Mouse (Mus musculus) E14TG2a.4 (cell line): ENCODE measurements around the gene Vps13d.

Experiments used
- H3K27me3 ChIP-seq: 2 replicates; pipeline ENCODE4 v1.6.1; 2014; ENCODE audit warnings: low read length, control low read depth; ENCODE audit not compliant: insufficient read depth
- H3K36me3 ChIP-seq: 2 replicates; pipeline ENCODE4 v1.6.1; 2014; ENCODE audit warnings: low read length, control low read depth; ENCODE audit not compliant: insufficient read depth
- H3K4me1 ChIP-seq: replicated peaks from 2 replicates; pipeline ENCODE4 v1.6.1; 2014; ENCODE audit warnings: low read depth, low read length, control low read depth
- H3K4me3 ChIP-seq: replicated peaks from 2 replicates; pipeline ENCODE4 v1.5.1; 2014; ENCODE audit warnings: mild to moderate bottlenecking, low read length
- H3K9me3 ChIP-seq: 2 replicates; pipeline ENCODE4 v1.6.1; 2014; ENCODE audit warnings: low read length, control low read depth
- CTCF ChIP-seq: conservative IDR thresholded peaks from 2 replicates; pipeline ENCODE4 v1.5.1; 2014; ENCODE audit warnings: low read length
- NANOG ChIP-seq: IDR thresholded peaks from 2 replicates; pipeline ENCODE4 v1.6.1; 2014; ENCODE audit warnings: borderline replicate concordance, low read length, mixed read lengths
- POU5F1 ChIP-seq: IDR thresholded peaks from 2 replicates; pipeline ENCODE4 v1.6.1; 2014; ENCODE audit warnings: low read length, borderline replicate concordance

Gene Vps13d

DNA sequence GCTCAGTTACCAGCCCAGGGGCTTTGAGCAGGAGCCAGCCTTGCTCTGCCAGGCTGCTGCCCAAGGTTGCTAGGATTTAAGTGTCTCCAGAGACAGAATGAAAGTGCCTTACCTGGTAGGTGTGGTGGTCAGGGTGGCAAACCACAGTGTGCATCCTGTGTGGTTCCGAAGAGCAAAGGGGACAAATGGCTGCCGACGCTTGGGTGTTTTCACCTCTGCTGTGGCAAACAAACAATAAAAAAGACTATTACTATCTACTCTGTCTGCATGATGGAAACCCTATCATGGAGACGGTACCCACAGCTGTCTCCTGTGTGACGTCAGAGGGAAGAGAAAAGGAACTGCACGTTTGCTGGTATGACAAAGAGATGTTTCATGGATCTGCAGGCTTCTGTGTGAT, 95.0 kb downstream of the Vps13d start:
- Histone ChIP-seq H3K36me3 (peaks cover 83% of the 10 kb centered on the region), H3K4me3 (no peak overlapping the region), H3K4me1 (peaks cover 20% of the 10 kb centered on the region), H3K27me3 (no peaks in the 10 kb centered on the region), H3K9me3 (no peaks in the 10 kb centered on the region)
- TF ChIP-seq NANOG (no peak), CTCF (no peak), POU5F1 (no peak)

DNA sequence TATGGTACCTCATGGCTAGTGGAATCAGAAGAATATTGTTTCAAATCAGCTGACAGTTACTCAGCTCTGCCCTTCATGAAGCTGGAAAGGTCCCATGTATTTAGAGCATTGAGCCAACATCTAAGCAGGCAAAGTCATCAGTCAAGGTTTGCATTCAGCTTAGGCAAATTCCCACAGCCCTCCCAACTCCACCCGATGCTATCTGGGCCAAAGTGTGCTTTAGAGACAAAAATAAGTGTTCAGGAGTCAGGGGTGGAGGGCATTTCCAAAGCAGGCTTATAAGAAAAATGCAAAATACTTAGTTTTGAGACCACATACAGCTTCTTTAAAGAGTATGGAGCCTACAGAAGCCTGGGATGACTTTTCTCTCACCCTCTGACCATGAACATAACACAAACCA, 95.5 kb downstream of the Vps13d start:
- Histone ChIP-seq H3K4me3 (no peak overlapping the region), H3K27me3 (no peaks in the 10 kb centered on the region), H3K36me3 (peaks cover 88% of the 10 kb centered on the region), H3K9me3 (no peaks in the 10 kb centered on the region), H3K4me1 (peaks cover 15% of the 10 kb centered on the region)
- TF ChIP-seq CTCF (no peak), POU5F1 (no peak), NANOG (no peak)

DNA sequence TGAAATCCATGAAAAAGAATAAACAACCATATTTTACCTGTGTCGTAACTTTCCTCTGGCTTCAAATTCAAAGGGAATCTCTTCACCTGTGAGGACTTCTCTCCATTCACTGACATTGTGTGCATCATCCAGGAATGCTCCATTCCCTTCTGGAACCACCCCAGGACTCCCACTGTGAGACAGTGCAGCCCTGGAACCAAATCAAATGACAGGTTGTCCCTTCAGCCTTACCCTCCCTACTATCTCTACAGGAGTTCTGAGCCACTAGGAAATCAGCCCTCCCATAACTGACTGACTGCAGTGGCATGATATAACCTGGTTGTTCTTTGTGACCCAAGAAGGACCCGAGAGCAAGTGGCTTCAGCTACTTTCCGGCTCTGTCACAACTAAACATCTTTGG, 96.8 kb downstream of the Vps13d start:
- TF ChIP-seq CTCF (no peak), POU5F1 (no peak), NANOG (no peak)
- no peaks in the 10 kb centered on the region for H3K27me3 ChIP-seq
- H3K36me3 ChIP-seq, result peaks cover 89% of the 10 kb centered on the region
- H3K4me1 ChIP-seq, result peaks cover 5% of the 10 kb centered on the region; the same call in 1 of the 2 replicates
- H3K4me3 ChIP-seq, result no peak overlapping the region
- no peaks in the 10 kb centered on the region for H3K9me3 ChIP-seq

DNA sequence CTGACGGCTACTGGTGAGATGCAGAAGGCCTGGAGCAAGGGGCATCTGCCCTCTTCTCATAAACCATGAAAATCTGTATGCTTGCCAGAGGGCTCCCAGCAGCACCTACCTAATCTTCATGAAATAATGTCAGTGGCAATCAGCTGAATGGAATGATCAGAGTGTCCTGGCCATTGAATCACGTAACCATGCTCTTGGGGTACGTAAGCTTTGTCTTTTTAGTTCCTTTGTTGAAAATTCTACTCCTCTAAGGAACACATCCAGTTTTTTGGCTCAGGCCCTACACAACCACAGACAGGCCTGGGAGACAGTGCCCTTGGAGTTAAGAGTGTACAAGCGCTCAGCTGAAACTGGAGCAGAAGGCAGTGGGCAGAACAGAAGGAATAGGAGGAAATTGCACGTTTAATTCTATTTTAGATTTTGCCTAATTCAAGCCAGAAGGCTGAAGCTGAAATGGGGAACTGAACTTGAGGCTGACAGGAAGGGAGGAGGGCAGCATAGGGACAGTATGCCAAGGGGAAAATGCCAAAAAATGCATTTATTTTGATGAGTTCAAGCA, 98.2 kb downstream of the Vps13d start:
- Histone ChIP-seq H3K36me3 (peaks cover 86% of the 10 kb centered on the region), H3K27me3 (no peaks in the 10 kb centered on the region), H3K4me3 (no peak overlapping the region), H3K4me1 (peaks cover 10% of the 10 kb centered on the region; the same call in 1 of the 2 replicates), H3K9me3 (no peaks in the 10 kb centered on the region)
- TF ChIP-seq NANOG (no peak), CTCF (no peak), POU5F1 (no peak)

DNA sequence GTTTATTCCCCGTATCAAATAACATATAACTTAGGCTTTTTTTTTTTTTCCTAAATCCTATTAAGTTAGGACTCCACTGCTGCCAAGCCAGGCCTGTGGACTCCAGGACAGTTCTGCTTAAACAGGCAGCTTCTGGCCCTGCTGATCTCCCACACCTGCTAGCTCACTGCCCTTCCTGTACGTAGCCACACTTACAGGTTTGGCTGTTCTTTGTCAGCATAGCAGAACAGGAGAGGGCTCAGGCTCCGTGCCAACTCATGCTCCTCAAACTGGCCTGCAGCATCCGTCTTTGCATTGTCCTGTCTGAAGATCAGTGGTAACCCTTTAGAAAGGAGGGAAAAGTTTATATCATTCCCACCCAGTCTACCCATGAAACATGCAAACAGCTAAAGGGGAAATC, 108.3 kb downstream of the Vps13d start:
- Histone ChIP-seq H3K36me3 (peaks cover 79% of the 10 kb centered on the region), H3K9me3 (no peaks in the 10 kb centered on the region), H3K4me1 (no peaks in the 10 kb centered on the region), H3K27me3 (no peaks in the 10 kb centered on the region), H3K4me3 (no peak overlapping the region)
- TF ChIP-seq POU5F1 (no peak), NANOG (no peak), CTCF (no peak)

DNA sequence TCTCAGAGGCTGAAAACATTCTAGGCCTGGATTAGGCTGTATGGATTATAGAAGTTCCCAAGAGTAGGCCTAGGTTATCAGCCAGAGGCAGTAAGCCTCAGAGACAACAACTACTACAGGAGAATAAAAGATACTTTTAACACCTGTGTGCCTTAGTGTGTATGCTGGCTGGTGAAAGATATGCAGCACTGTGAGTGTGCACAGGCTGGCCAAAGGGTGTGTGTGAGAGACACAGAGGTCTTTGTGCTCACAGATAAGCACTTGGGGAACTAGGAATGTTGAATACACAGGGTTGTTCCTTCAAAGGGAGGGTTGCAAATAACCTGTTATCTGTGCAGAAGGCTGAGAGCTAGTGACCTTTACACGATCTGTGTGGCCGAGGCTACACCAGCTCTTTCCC, 115.5 kb downstream of the Vps13d start:
- Histone ChIP-seq H3K4me3 (no peak overlapping the region), H3K4me1 (no peaks in the 10 kb centered on the region), H3K27me3 (no peaks in the 10 kb centered on the region), H3K36me3 (peaks cover 76% of the 10 kb centered on the region), H3K9me3 (no peaks in the 10 kb centered on the region)
- TF ChIP-seq CTCF, result no peak
- no peak for TF ChIP-seq NANOG
- TF ChIP-seq POU5F1, result no peak

DNA sequence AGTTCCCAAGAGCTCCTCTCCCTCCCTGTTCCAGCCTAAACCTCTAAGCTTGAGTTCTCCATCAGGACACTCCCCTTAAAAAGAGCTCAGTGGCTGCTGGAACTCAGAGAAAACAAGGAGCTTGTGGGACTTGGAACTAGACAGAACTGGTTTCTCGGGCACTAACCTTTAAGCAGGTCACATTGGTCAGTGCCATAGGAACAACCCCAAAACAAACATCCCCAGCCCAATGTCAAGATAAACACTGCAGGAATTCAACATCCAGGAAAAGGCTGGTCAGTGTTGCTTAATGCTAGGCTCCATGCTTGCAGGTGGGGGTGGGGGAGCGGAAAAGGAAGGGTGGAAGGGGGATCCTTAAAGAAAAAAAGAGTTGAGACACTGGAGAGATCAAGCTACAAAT, 120.5 kb downstream of the Vps13d start:
- Histone ChIP-seq H3K4me3 (no peak overlapping the region), H3K36me3 (peaks cover 77% of the 10 kb centered on the region)
- TF ChIP-seq NANOG (no peak), POU5F1 (no peak), CTCF (no peak)

DNA sequence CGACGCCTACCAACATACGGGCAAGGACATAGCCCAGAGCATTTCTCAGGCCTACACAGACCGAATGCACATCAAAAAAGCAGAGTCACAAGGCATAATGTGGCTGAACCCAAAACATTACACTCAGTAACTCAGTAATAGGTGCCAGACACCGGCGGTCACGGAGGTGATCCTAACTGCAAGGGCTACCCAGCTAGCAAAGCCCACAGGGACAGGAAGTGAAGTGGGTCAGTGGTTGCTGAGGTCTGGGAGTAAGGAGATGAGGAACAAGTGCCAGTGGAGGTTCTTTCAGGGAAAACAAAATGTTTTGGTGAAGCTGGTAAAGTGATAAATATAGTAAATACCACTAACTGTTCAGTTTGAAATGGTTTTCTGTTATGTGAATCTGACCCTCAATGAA, 121.1 kb downstream of the Vps13d start:
- peaks cover 76% of the 10 kb centered on the region for H3K36me3 ChIP-seq
- TF ChIP-seq CTCF (no peak), POU5F1 (no peak), NANOG (no peak)
- no peaks in the 10 kb centered on the region for H3K9me3 ChIP-seq
- H3K4me1 ChIP-seq, result no peaks in the 10 kb centered on the region
- no peaks in the 10 kb centered on the region for H3K27me3 ChIP-seq
- no peak overlapping the region for H3K4me3 ChIP-seq

More for the DNA sequence above, 120.5 kb downstream of the Vps13d start:
- H3K4me1 ChIP-seq, result no peaks in the 10 kb centered on the region
- H3K9me3 ChIP-seq, result no peaks in the 10 kb centered on the region
- H3K27me3 ChIP-seq, result no peaks in the 10 kb centered on the region

DNA sequence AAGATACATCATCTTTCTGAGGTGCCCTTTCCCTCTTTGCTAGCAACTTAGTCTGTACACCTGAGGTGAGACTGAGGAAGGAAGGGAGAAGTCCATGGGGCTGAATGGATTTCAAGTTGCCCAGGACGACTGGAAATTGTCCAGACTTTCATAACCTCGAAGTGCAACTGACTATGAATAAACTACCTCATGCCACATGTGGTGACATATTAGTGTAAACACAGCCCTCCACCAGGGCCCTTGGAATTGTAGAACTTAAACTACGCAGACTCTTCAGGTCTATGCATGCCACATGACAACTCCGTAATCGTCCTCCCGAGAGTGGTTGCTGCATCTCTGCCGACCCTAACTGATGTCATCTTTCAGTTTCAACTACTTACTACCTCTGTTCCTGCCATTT, 122.9 kb downstream of the Vps13d start:
- H3K27me3 ChIP-seq, result no peaks in the 10 kb centered on the region
- H3K9me3 ChIP-seq, result no peaks in the 10 kb centered on the region
- H3K4me1 ChIP-seq, result no peaks in the 10 kb centered on the region
- no peak overlapping the region for H3K4me3 ChIP-seq
- H3K36me3 ChIP-seq, result peaks cover 77% of the 10 kb centered on the region
- TF ChIP-seq NANOG, result no peak
- no peak for TF ChIP-seq CTCF
- no peak for TF ChIP-seq POU5F1
